Mouse (Mus musculus) neural tube, embryonic 13.5 days (tissue): Measurements from ENCODE around the gene Rpl31. TPM values are rescaled to one million over a fixed set of nuclear protein-coding genes. Genes with fewer than 3 reads are reported as not detected.
A peak's percentile ranks its signal among the peaks of the same experiment; 100 is the strongest.

Experiments used
- ATAC-seq: fragments of 200-750 bp; cut with Nextera tagmentation; 2 replicates; pipeline ENCODE4 v1.8.0; 2017; ENCODE audit warnings: low read depth, mild to moderate bottlenecking, moderate TSS enrichment, moderate library complexity
- H3K27ac ChIP-seq: fragments of 300-500 bp; sonication (generic); replicated peaks from 2 replicates; pipeline ENCODE4 v1.5.1; 2015; ENCODE audit warnings: moderate library complexity, mild to moderate bottlenecking, inconsistent platforms
- H3K27me3 ChIP-seq: fragments of 300-500 bp; sonication (generic); 2 replicates; pipeline ENCODE4 v1.6.1; 2015; ENCODE audit warnings: mild to moderate bottlenecking, inconsistent platforms
- H3K36me3 ChIP-seq: fragments of 300-500 bp; sonication (generic); 2 replicates; pipeline ENCODE4 v1.6.1; 2015; ENCODE audit warnings: mild to moderate bottlenecking, inconsistent platforms
- H3K4me1 ChIP-seq: fragments of 300-500 bp; sonication (generic); replicated peaks from 2 replicates; pipeline ENCODE4 v1.6.1; 2015; ENCODE audit warnings: inconsistent platforms
- H3K4me2 ChIP-seq: fragments of 300-500 bp; sonication (generic); 2 replicates; pipeline ENCODE4 v1.6.1; 2015; ENCODE audit warnings: inconsistent platforms, mild to moderate bottlenecking, moderate library complexity
- H3K4me3 ChIP-seq: fragments of 300-500 bp; sonication (generic); 2 replicates; pipeline ENCODE4 v1.5.1; 2015; ENCODE audit warnings: mild to moderate bottlenecking, inconsistent platforms
- H3K9ac ChIP-seq: fragments of 300-500 bp; sonication (generic); 2 replicates; pipeline ENCODE4 v1.6.1; 2015; ENCODE audit warnings: moderate library complexity, mild to moderate bottlenecking, inconsistent platforms
- H3K9me3 ChIP-seq: fragments of 300-500 bp; sonication (generic); 2 replicates; pipeline ENCODE4 v1.6.1; 2016; ENCODE audit warnings: inconsistent platforms
- WGBS: fragments of 180-500 bp; shearing (Covaris S2); methylation state at CpG from one replicate; pipeline ENCODE4 v1.1.7; 2015; 5-methylcytosine and 5-hydroxymethylcytosine counted together
- polyA plus RNA-seq: library from polyadenylated mRNA; unstranded; fragments of >200 nt; fragmentation: Nextera tagmentation; extraction: Ambion mirVana; gene quantifications from 2 replicates; pipeline ENCODE4 v1.2.1, GENCODE M21; 2015

The Rpl31 gene
- polyA plus RNA-seq, 1 experiment from 2014 or later: 382 TPM

DNA sequence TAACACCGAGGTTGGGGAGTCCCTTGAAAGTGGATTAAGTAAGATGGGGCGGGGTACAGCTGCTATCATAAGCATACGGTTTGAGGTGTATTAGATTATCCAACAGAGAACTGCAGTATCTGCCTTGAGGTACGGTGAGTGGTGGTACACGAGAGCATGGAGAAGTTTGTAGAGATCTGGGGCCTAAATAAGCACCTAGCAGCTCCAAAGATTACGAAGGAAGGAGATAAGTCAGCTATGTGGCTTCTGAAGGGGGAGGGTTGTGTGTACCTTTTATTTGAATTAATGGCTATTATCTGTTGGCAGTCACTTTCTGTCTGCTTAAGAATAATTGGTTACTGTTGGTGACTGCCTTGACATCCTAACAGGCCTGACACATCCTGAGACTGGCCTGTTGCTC, 2.8 kb downstream of the Rpl31 start:
- H3K36me3 ChIP-seq: peaks cover 52% of the 10 kb centered on the region

DNA sequence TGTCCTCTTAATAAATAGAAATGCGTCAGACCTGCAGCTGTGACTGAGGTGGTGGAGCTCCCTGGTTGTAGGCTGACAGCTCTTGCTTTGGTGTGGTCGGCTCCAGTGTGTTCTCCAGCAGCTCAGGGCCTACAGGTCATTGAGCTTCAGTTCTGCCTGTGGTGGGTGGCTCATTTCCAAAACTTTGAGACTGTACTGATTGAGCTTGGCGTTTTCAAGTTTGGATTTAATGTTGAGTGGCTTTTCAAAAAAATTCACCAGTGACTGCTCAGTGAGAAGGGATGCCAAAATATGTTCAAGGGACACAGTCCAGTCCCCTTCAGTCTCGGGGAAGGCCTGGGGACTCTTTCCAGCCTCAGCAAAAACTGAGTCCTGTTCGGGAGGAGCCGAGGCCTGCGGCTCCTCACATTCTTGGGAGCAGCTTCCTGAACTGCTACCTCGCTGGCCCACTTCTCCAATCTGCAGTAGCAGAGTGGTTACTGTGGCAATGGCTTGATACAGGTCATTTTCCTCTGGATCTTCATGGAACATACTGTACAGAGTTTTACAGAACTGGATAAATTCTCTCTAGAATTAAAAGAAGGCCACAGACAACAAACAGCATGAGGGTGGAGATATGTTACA, 4.7 kb downstream of the Rpl31 start:
- ATAC-seq: no peak
- no peak overlapping the region for H3K9ac ChIP-seq
- H3K36me3 ChIP-seq: peaks cover 67% of the 10 kb centered on the region

More for the DNA sequence above, 2.8 kb downstream of the Rpl31 start:
- ATAC-seq: no peak
- H3K27me3 ChIP-seq: no peaks in the 10 kb centered on the region
- H3K4me2 ChIP-seq: no peak overlapping the region
- no peaks in the 10 kb centered on the region for H3K9me3 ChIP-seq
- H3K9ac ChIP-seq: 0 out of 2 replicates have a peak overlapping the region, but pooled peaks have one; percentile 99
- H3K4me1 ChIP-seq: peaks cover 20% of the 10 kb centered on the region
- 92% methylated on average over 6 of the region's 6 CpGs for WGBS
- no peak overlapping the region for H3K27ac ChIP-seq
- H3K4me3 ChIP-seq: no peak overlapping the region

DNA sequence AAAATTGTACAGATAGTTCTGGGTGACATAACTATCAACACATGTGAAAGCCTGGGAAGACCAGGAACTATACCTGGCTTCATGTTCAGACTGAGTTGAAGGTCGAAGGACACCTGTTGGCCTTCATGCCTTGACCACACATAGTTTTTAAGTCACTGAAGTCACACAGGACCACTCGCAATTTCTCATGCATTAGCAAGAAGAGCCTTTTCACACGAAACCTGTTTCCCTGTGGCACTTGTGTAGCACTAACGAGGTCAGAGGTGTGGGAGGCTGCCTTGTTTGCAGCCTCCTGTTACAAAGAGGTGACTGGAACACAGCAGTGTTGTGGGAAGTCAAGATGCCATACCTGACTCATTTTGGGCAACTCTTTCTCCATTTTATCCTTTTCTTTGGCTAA, 5.7 kb downstream of the Rpl31 start:
- WGBS: 79% methylated on average over 4 of the region's 4 CpGs
- Histone ChIP-seq H3K4me3 (no peak overlapping the region), H3K36me3 (peaks cover 76% of the 10 kb centered on the region), H3K4me2 (no peak overlapping the region), H3K4me1 (peaks cover 12% of the 10 kb centered on the region), H3K9ac (no peak overlapping the region), H3K27ac (no peak overlapping the region), H3K27me3 (no peaks in the 10 kb centered on the region), H3K9me3 (no peaks in the 10 kb centered on the region)
- no peak for ATAC-seq

More for the DNA sequence above, 4.7 kb downstream of the Rpl31 start:
- H3K27me3 ChIP-seq: no peaks in the 10 kb centered on the region
- H3K9me3 ChIP-seq: no peaks in the 10 kb centered on the region
- WGBS: 84% methylated on average over 8 of the region's 8 CpGs
- H3K4me2 ChIP-seq: no peak overlapping the region
- no peak overlapping the region for H3K27ac ChIP-seq
- no peak overlapping the region for H3K4me3 ChIP-seq
- H3K4me1 ChIP-seq: peaks cover 12% of the 10 kb centered on the region

DNA sequence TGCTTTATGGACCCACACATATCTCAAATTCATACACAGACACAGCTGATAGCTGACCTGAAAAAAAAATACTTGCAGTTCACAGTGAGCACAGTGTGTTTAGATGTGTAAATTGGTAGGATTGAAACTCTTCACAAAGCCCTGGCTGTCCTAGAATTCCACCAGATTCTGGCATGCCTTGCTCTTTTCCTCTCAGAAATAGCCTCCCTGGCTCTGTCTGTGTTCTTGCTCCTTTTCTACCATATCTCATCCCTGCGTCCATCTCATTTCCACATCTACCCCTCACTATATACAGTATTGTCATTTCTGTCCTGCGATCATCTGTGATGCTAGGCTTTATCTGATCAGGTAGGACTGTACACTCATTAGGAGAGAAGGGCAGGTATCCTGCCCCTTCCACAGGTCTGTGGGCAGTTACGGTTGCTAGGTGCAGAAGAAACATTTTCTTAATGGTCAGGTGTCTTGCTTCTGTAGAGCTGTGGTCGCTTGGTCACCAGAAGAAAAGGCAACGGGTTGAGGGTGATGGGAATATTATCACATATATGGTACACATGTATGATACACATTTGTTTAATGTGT, 6.7 kb downstream of the Rpl31 start:
- Histone ChIP-seq H3K4me2 (no peak overlapping the region), H3K4me3 (no peak overlapping the region), H3K36me3 (peaks cover 76% of the 10 kb centered on the region), H3K27me3 (no peaks in the 10 kb centered on the region), H3K4me1 (peaks cover 5% of the 10 kb centered on the region), H3K27ac (no peak overlapping the region), H3K9ac (no peak overlapping the region), H3K9me3 (no peaks in the 10 kb centered on the region)
- WGBS: 92% methylated on average over 5 of the region's 5 CpGs
- ATAC-seq: no peak

DNA sequence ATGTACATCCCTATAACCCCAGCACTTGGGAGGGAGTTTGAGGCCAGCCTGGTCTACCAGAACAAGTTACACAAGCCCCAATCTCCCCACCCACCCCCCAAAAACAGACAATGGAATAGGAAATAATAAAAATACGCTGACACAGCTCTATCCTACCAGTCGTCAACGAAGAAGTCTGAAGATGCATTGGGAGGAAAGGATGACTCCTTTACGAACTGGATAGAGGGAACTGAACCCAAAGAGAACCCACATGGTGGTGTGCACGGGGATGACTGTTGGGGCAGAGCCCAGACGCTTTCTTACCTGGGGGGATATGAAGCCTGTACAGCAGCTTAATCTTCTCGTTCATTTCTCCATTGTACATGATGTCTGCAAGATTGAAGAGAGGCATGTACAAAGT, 8.5 kb downstream of the Rpl31 start:
- Histone ChIP-seq H3K9ac (no peak overlapping the region), H3K27ac (no peak overlapping the region), H3K4me2 (no peak overlapping the region), H3K4me1 (no peaks in the 10 kb centered on the region), H3K9me3 (no peaks in the 10 kb centered on the region), H3K4me3 (no peak overlapping the region), H3K36me3 (peaks cover 61% of the 10 kb centered on the region), H3K27me3 (no peaks in the 10 kb centered on the region)
- WGBS: 89% methylated on average over 7 of the region's 7 CpGs
- no peak for ATAC-seq

DNA sequence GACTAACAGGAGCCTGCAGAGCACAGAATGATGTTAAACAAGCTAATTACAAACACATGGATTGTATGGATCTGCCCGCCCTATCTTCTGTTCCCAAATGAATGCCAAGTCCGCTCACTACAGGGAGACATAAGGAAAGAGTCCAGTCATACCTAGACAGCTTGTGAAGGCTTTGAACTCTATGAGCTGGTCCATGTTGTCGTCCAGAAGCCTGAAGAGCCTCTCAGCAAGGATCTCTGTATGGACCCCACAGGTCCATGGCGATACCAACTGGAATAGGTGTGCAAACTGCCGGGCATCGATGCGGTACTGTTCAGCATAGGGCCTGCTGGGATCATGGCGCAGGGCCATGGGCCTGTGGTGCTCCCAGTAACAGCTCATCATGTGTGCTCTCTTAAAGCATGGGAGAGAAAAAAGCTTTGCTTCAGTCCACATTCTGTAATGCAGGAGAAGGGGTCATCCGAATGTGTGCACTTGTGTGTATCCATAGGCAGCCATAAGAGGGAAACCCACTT, 9.1 kb downstream of the Rpl31 start:
- Histone ChIP-seq H3K4me2 (no peak overlapping the region), H3K9me3 (no peaks in the 10 kb centered on the region), H3K27ac (no peak overlapping the region), H3K27me3 (no peaks in the 10 kb centered on the region), H3K4me1 (no peaks in the 10 kb centered on the region), H3K4me3 (no peak overlapping the region), H3K9ac (no peak overlapping the region), H3K36me3 (peaks cover 55% of the 10 kb centered on the region)
- no peak for ATAC-seq
- whole genome bisulfite sequencing: 95% methylated on average over 9 of the region's 9 CpGs

DNA sequence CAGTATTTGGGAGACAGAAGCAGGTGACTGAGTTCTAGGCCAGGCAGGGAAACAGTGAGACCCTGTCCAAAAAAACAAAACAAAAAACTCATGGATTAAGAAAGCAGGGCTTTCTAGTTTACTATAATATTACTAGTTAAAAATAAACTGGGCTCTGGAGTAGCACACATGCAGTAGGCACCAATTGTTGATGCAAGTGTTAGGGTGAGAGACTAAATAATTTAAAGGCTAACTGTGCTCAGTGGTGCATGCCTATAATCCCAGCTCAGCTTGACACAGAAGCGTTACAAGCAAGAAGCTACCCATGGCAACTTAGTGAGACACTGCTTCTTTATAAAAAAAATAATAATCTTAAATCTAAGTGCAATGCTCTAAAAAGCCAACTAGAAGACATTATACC, 10.9 kb downstream of the Rpl31 start:
- H3K36me3 ChIP-seq: peaks cover 38% of the 10 kb centered on the region
- no peak overlapping the region for H3K4me2 ChIP-seq
- no peaks in the 10 kb centered on the region for H3K9me3 ChIP-seq
- H3K27ac ChIP-seq: no peak overlapping the region
- ATAC-seq: no peak
- H3K27me3 ChIP-seq: no peaks in the 10 kb centered on the region
- WGBS: 70% methylated on average over 1 of the region's 1 CpGs
- no peak overlapping the region for H3K4me3 ChIP-seq
- no peaks in the 10 kb centered on the region for H3K4me1 ChIP-seq
- H3K9ac ChIP-seq: no peak overlapping the region

DNA sequence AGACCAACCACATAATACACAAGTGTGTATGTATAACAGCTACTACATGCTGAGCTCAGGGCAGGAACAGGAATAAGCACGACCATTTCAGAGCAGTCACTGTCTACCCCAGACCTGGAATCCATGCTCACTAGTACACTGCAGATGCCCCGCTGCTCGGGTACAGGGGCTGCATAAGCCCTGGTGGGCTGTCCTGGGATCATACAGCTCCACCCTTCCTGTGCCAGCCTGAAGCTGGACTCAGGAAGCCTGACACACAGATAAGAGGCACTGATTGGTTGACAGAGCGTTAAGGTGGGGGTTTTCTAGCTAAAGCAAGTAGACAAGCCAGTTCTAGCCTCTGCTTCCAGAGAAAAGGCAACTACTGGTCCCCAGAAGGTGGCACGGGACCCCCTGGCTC, 11.4 kb downstream of the Rpl31 start:
- H3K9me3 ChIP-seq: no peaks in the 10 kb centered on the region
- 83% methylated on average over 5 of the region's 5 CpGs for WGBS
- H3K36me3 ChIP-seq: peaks cover 34% of the 10 kb centered on the region
- ATAC-seq: no peak
- no peak overlapping the region for H3K27ac ChIP-seq
- no peak overlapping the region for H3K4me3 ChIP-seq
- H3K4me2 ChIP-seq: no peak overlapping the region
- H3K4me1 ChIP-seq: no peaks in the 10 kb centered on the region
- no peaks in the 10 kb centered on the region for H3K27me3 ChIP-seq
- no peak overlapping the region for H3K9ac ChIP-seq

DNA sequence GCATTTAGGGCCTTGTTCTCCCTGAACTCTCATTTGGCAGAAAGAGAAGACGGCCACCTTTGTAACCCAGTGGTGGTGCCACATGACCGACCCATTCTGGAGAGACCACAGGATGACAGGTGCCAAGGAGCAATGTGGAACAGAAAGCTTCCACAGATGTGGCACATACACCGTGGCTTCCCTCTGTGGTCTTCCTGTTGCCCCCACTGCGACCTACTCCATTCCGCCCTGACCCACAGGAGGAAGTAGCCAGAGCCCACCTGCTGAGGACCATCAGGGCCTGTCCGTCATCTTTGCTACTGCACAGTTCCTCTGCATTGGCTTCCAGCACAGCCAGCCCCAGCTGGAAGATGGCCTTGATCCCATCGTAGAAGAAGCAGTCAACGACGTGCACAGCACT, 13.4 kb downstream of the Rpl31 start:
- Histone ChIP-seq H3K9ac (no peak overlapping the region), H3K4me3 (no peak overlapping the region), H3K27ac (no peak overlapping the region), H3K36me3 (peaks cover 33% of the 10 kb centered on the region), H3K9me3 (no peaks in the 10 kb centered on the region), H3K4me2 (no peak overlapping the region), H3K4me1 (no peaks in the 10 kb centered on the region), H3K27me3 (no peaks in the 10 kb centered on the region)
- 88% methylated on average over 9 of the region's 9 CpGs for WGBS
- no peak for ATAC-seq

DNA sequence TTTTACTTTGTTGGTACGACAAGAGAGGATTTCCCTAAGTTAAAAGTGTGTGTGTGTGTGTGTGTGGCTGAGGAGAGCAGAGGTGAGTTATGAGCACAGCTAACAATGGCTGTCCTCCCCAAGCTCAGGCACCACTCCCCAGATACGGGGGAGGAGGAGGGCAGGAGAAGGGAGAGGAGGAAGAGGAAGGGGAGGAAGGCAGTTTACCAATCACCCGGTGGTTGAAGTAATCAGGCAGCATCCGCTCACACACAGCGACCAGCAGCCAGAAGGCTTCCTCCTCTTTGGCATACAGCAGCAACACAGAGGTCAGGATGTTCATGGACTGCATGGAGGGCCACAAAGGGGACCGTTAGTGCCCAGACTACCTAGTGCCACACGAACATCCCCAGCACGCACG, 17.3 kb downstream of the Rpl31 start:
- Histone ChIP-seq H3K36me3 (peaks cover 11% of the 10 kb centered on the region; the same call in 1 of the 2 replicates), H3K4me3 (no peak overlapping the region), H3K9ac (no peak overlapping the region), H3K4me2 (no peak overlapping the region), H3K27ac (no peak overlapping the region), H3K4me1 (no peaks in the 10 kb centered on the region), H3K9me3 (no peaks in the 10 kb centered on the region), H3K27me3 (no peaks in the 10 kb centered on the region)
- 84% methylated on average over 9 of the region's 9 CpGs for WGBS
- ATAC-seq: no peak

DNA sequence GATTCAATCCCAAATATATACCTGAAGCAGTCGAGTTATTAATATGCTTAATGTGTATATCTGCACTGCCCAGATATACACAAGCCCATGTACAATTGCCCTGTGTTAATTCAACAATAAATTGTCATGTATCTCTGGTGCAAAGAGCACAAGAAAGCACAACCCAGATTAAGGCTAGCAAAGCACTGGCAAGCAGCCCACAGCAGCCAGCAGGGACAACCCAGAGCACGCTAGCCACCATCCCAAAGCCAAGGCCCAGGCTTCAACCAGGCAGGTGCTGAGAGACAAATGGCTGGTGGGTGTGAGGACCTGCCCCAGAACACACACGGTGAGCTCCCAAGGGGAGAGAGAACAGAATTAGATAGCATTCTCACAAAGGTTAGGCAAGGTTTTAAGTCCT, 18.8 kb downstream of the Rpl31 start:
- Histone ChIP-seq H3K36me3 (0 out of 2 replicates have a peak, but pooled peaks cover 8% of the 10 kb centered on the region), H3K27ac (no peak overlapping the region), H3K4me3 (no peak overlapping the region), H3K9me3 (no peaks in the 10 kb centered on the region), H3K4me1 (no peaks in the 10 kb centered on the region), H3K9ac (no peak overlapping the region), H3K4me2 (no peak overlapping the region), H3K27me3 (no peaks in the 10 kb centered on the region)
- ATAC-seq: no peak
- WGBS: 85% methylated on average over 3 of the region's 3 CpGs

DNA sequence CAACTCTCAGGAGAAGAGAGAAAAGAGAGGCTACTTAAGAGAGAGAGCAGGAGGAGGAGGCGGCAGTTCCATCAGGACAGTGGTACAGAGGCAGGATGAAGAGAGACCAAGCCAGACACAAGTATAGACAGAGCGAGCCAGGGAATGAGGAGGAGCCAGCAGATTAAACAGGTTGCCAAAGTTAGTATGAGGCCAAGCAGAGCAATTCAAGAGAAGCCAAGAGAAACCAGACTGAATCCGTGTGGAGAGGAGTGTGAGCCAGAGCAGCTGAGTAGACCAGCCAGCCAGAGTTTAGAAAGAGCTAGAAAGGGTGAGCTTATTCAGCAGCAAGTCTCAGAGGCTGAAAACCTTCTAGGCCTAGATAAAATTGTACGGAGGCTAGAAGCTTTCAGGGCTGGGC, 19.9 kb downstream of the Rpl31 start:
- 87% methylated on average over 4 of the region's 4 CpGs for WGBS
- H3K27ac ChIP-seq: no peak overlapping the region
- no peak for ATAC-seq

DNA sequence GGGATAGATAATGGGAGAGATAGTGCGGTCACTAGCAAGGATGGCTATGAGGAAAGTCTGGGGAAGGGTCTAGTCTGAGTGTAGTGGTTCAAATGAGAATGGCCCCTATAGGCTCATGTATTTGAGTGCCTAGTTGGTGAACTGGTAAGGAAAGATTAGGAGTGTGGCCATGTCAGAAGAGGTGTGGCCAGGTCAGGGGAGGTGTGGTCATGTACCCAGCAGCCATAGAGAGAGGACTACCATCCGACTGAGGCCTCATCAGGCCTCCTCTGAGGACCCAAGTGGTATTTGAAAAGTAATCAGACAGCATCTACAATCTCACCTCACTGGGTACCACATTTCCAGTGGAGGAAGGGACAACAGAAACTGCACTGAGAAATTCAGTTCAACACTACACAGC, 20.5 kb downstream of the Rpl31 start:
- Histone ChIP-seq H3K9me3 (no peaks in the 10 kb centered on the region), H3K4me3 (no peak overlapping the region), H3K27me3 (no peaks in the 10 kb centered on the region), H3K36me3 (0 out of 2 replicates have a peak, but pooled peaks cover 8% of the 10 kb centered on the region), H3K4me1 (no peaks in the 10 kb centered on the region), H3K4me2 (no peak overlapping the region), H3K9ac (no peak overlapping the region), H3K27ac (no peak overlapping the region)
- WGBS: 79% methylated on average over 2 of the region's 2 CpGs
- no peak for ATAC-seq

More for the DNA sequence above, 19.9 kb downstream of the Rpl31 start:
- no peaks in the 10 kb centered on the region for H3K9me3 ChIP-seq
- no peak overlapping the region for H3K4me3 ChIP-seq
- H3K4me1 ChIP-seq: no peaks in the 10 kb centered on the region
- H3K9ac ChIP-seq: no peak overlapping the region
- H3K36me3 ChIP-seq: 0 out of 2 replicates have a peak, but pooled peaks cover 8% of the 10 kb centered on the region
- no peaks in the 10 kb centered on the region for H3K27me3 ChIP-seq
- no peak overlapping the region for H3K4me2 ChIP-seq
